Mouse (Mus musculus): ENCODE results near the gene Cbr4.
A peak's percentile ranks its signal among the peaks of the same experiment; 100 is the strongest.

Gene Cbr4

GRCm38 (mm10) chr8:61487597-61488156, at the start of gene Cbr4:
TSS of gene Cbr4 (plus strand) at chr8:61487734.
- peak; percentile 99 for DNase-seq (ENCODE audit: low read depth, low spot score)

GRCm38 (mm10) chr8:61442988-61443387, 44.5 kb upstream of the Cbr4 start:
- no peak for DNase-seq (ENCODE audit: low read depth, low spot score)

- no peak for DNase-seq (ENCODE audit: low read depth, low spot score)
These were observed 43.2 kb upstream of the Cbr4 start for GRCm38 (mm10) chr8:61444358-61444757.

- DNase-seq (ENCODE audit: low read depth, low spot score) = no peak
These were observed 41.2 kb upstream of the Cbr4 start for GRCm38 (mm10) chr8:61446329-61446728.

- no peak for DNase-seq (ENCODE audit: low read depth, low spot score)
These were observed 39.4 kb upstream of the Cbr4 start for GRCm38 (mm10) chr8:61448100-61448499.

- DNase-seq (ENCODE audit: low read depth, low spot score) = no peak
These were observed 38.7 kb upstream of the Cbr4 start for GRCm38 (mm10) chr8:61448881-61449280.

- no peak for DNase-seq (ENCODE audit: low read depth, low spot score)
These were observed 36.5 kb upstream of the Cbr4 start for GRCm38 (mm10) chr8:61450916-61451575.

GRCm38 (mm10) chr8:61451721-61452337, 35.7 kb upstream of the Cbr4 start:
- DNase-seq (ENCODE audit: low read depth, low spot score) = peak; percentile 24

GRCm38 (mm10) chr8:61459763-61460162, 27.8 kb upstream of the Cbr4 start:
- DNase-seq (ENCODE audit: low read depth, low spot score) = no peak

GRCm38 (mm10) chr8:61462221-61462620, 25.3 kb upstream of the Cbr4 start:
- no peak for DNase-seq (ENCODE audit: low read depth, low spot score)

GRCm38 (mm10) chr8:61464393-61464792, 23.1 kb upstream of the Cbr4 start:
- no peak for DNase-seq (ENCODE audit: low read depth, low spot score)

- DNase-seq (ENCODE audit: low read depth, low spot score) = no peak
These were observed 20.6 kb upstream of the Cbr4 start for GRCm38 (mm10) chr8:61466696-61467552.

- DNase-seq (ENCODE audit: low read depth, low spot score) = no peak
These were observed 20.1 kb upstream of the Cbr4 start for GRCm38 (mm10) chr8:61467553-61467815.

- DNase-seq (ENCODE audit: low read depth, low spot score) = peak; percentile 33
These were observed 17.3 kb upstream of the Cbr4 start for GRCm38 (mm10) chr8:61470213-61470612.

- DNase-seq (ENCODE audit: low read depth, low spot score) = no peak
These were observed 12.3 kb upstream of the Cbr4 start for GRCm38 (mm10) chr8:61475251-61475673.

GRCm38 (mm10) chr8:61476160-61476559, 11.4 kb upstream of the Cbr4 start:
- no peak for DNase-seq (ENCODE audit: low read depth, low spot score)

GRCm38 (mm10) chr8:61478150-61478549, 9.4 kb upstream of the Cbr4 start:
- no peak for DNase-seq (ENCODE audit: low read depth, low spot score)

GRCm38 (mm10) chr8:61478793-61479192, 8.7 kb upstream of the Cbr4 start:
- DNase-seq (ENCODE audit: low read depth, low spot score) = no peak

GRCm38 (mm10) chr8:61479506-61480214, 7.9 kb upstream of the Cbr4 start:
- peak; percentile 67 for DNase-seq (ENCODE audit: low read depth, low spot score)

- DNase-seq (ENCODE audit: low read depth, low spot score) = no peak
These were observed 7.1 kb upstream of the Cbr4 start for GRCm38 (mm10) chr8:61480260-61480967.

GRCm38 (mm10) chr8:61486923-61487529, 508 bp upstream of the Cbr4 start:
- no peak for DNase-seq (ENCODE audit: low read depth, low spot score)
